Mouse (Mus musculus): ENCODE data around the gene Ddx19a. TPM values are rescaled to one million over a fixed set of nuclear protein-coding genes. Genes with fewer than 3 reads are reported as not detected.

Gene Ddx19a
- polyA plus RNA-seq, 1 experiment from 2014 or later = 14.5 TPM

DNA sequence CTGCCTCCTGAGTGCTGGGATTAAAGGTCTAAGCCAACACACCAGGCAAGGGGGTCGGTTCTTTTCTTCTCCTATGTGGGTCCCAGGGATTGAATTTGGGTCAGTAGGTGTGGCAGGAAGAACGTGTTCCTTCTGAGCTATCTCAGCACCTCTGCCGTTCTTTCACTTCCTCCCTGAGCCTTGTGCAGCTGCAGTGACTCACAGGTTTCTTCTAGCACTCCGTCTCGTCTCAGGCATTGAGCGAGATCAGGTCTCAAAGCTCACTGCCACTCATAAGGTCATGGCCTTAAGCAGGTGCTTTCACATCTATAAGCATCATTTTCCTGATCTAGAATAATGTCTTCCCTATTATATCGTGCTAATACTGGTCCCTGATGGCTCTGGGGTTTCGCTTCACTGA lies 42.8 kb downstream of the Ddx19a start:
- 80% methylated on average over 8 of the region's 8 CpGs for WGBS
- ATAC-seq (ENCODE audit: insufficient number of reproducible peaks, insufficient read depth, low FRiP score, low TSS enrichment, low read depth) = no peak
- H3K36me3 ChIP-seq = peaks cover 72% of the 10 kb centered on the region

DNA sequence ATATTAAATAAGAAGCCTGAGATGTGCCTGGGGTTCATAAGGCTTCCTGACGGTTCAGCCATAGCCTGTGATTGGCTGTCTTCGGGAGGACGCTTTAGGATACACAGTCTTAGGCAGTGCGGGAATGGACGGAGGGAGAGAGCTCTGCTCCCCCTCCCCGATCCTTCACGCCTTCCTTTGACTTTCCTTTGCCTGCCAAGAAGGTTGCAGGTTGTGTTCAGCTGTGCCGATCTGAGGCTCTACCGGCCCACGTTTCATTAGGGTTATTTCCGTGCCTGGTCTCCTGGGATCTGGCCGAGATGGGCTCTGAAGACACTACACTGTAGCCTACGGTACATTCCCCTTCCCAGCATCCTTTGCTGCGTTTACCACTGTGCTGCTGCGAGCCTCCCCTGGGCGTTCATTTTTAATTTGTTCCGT lies 47.5 kb downstream of the Ddx19a start:
- no peak overlapping the region for H3K4me2 ChIP-seq
- no peaks in the 10 kb centered on the region for H3K9me3 ChIP-seq
- H3K9ac ChIP-seq (replicated peaks) = no peak overlapping the region
- H3K27ac ChIP-seq = no peak overlapping the region
- H3K4me3 ChIP-seq (replicated peaks) = no peak overlapping the region
- H3K4me1 ChIP-seq (replicated peaks) = no peaks in the 10 kb centered on the region
- no peak for ATAC-seq (ENCODE audit: insufficient number of reproducible peaks, insufficient read depth, low FRiP score, low TSS enrichment, low read depth)
- H3K36me3 ChIP-seq = peaks cover 42% of the 10 kb centered on the region
- WGBS = 80% methylated on average over 17 of the region's 17 CpGs
- no peaks in the 10 kb centered on the region for H3K27me3 ChIP-seq

More for the DNA sequence above, 42.8 kb downstream of the Ddx19a start:
- no peaks in the 10 kb centered on the region for H3K4me1 ChIP-seq (replicated peaks)
- no peak overlapping the region for H3K4me3 ChIP-seq (replicated peaks)
- no peak overlapping the region for H3K27ac ChIP-seq
- H3K9me3 ChIP-seq = no peaks in the 10 kb centered on the region
- no peak overlapping the region for H3K9ac ChIP-seq (replicated peaks)
- H3K27me3 ChIP-seq = no peaks in the 10 kb centered on the region
- no peak overlapping the region for H3K4me2 ChIP-seq

- H3K9me3 ChIP-seq = no peaks in the 10 kb centered on the region
These were observed 51.9 kb downstream of the Ddx19a start for GRCm38 (mm10) chr8:110945716-110946115.

DNA sequence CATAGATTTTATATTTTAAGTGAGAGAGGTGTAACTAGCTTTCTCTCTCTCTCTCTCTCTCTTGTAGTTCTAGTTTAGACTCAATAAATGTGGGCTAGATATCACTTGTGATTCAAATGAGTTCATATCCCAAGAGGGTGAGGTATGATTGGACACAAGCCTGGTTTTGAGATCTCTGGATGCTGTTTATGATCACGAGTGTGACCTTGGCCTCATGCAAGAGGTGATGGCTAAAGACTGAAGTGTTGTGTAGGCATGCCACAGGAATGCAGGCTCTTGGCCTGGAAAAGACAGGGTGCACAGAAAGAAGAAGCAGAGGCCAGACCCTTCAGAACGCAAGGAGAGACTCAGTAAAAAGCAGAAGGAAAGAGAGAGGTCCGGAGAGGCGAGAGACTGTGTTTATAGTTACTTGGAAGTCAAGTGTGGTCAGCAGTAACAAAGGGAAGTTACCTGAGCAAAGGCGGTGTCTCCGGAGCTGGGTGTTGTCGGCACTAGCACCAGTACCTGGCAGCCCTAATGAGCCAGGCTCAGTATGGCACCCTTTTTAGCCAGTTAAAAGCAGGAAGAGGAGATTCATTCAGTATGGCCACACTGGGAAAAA lies 53.2 kb downstream of the Ddx19a start:
- no peaks in the 10 kb centered on the region for H3K9me3 ChIP-seq
- 0 out of 2 replicates have a peak, but pooled peaks cover 5% of the 10 kb centered on the region for H3K4me1 ChIP-seq (replicated peaks)
- ATAC-seq (ENCODE audit: insufficient number of reproducible peaks, insufficient read depth, low FRiP score, low TSS enrichment, low read depth) = no peak
- H3K27ac ChIP-seq = no peak overlapping the region
- H3K4me2 ChIP-seq = no peak overlapping the region
- WGBS = 87% methylated on average over 7 of the region's 7 CpGs
- no peak overlapping the region for H3K4me3 ChIP-seq (replicated peaks)
- H3K27me3 ChIP-seq = no peaks in the 10 kb centered on the region
- no peak overlapping the region for H3K9ac ChIP-seq (replicated peaks)
- peaks cover 17% of the 10 kb centered on the region; the same call in 1 of the 2 replicates for H3K36me3 ChIP-seq

More at GRCm38 (mm10) chr8:110945716-110946115, 51.9 kb downstream of the Ddx19a start:
- no peak overlapping the region for H3K4me3 ChIP-seq (replicated peaks)
- H3K4me1 ChIP-seq (replicated peaks) = 0 out of 2 replicates have a peak, but pooled peaks cover 5% of the 10 kb centered on the region
- H3K9ac ChIP-seq (replicated peaks) = no peak overlapping the region
- H3K27ac ChIP-seq = no peak overlapping the region
- H3K27me3 ChIP-seq = no peaks in the 10 kb centered on the region
- WGBS = 86% methylated on average over 4 of the region's 4 CpGs
- ATAC-seq (ENCODE audit: insufficient number of reproducible peaks, insufficient read depth, low FRiP score, low TSS enrichment, low read depth) = no peak
- H3K4me2 ChIP-seq = no peak overlapping the region
- H3K36me3 ChIP-seq = peaks cover 24% of the 10 kb centered on the region

DNA sequence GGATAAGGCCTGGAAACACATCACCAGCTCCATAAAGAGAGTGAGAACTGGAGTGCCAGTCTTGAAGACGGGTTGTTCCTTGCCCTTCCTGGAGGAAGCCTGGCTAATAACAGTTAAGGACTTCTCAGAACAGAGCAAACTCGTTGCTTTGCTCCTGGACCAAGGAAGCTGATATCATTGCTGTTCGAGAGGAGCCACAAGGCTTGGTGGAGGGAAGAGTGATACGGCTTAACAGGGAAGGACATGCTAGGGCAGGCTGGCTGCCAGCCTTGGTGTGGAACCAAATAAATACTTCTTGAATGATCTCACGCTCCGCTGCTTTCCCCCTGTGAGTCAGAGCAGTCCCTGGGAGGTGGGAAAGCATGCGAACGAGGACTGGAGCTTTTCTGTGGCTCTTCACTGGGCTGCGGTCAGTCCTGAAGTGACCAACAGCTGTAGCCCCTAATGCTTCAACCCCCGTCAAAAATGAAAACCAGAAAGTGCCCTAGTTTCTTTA lies 56.1 kb downstream of the Ddx19a start:
- no peak for ATAC-seq (ENCODE audit: insufficient number of reproducible peaks, insufficient read depth, low FRiP score, low TSS enrichment, low read depth)
- Histone ChIP-seq H3K27ac (no peak overlapping the region), H3K9ac (replicated peaks) (no peak overlapping the region), H3K27me3 (no peaks in the 10 kb centered on the region), H3K4me3 (replicated peaks) (no peak overlapping the region), H3K4me2 (no peak overlapping the region), H3K9me3 (no peaks in the 10 kb centered on the region), H3K4me1 (replicated peaks) (0 out of 2 replicates have a peak, but pooled peaks cover 5% of the 10 kb centered on the region), H3K36me3 (peaks cover 12% of the 10 kb centered on the region; the same call in 1 of the 2 replicates)
- 74% methylated on average over 10 of the region's 10 CpGs for WGBS

DNA sequence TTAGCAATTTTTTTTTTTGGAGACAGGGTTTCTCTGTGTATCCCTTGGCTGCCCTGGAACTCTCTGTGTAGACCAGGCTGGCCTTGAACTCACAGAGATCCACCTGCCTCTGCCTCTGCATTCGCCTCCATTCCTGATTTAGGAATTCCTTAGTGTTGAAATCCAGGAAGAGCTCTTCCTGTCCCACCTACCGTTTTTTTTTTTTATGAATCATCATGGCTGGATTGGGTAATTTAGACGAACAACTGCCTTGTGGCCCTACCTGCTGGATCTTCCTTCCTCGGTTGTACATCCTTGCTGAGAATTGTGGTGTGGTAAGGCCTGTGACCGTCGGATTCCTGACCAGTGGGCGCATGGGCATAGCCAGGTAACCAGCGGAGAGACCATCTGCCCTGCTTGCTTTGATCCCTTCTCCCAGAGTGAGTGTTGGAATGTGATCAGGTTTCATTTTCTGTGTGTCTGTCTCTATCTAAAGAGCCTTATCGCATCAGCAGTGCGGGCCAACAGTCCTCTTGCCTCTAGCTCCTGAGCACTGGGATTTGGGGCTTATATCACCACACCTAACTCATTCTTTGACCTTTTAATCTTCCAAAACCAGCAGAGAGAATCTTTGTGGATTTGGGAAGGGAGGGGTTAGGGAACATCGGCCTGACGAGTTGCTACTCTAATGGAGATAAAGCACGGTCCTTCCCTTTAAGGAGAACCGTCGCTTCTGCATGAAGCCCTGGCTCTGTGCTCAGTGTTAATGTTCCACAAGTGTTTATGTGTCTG lies 56.7 kb downstream of the Ddx19a start:
- Histone ChIP-seq H3K4me2 (no peak overlapping the region), H3K9me3 (no peaks in the 10 kb centered on the region), H3K27me3 (no peaks in the 10 kb centered on the region), H3K4me3 (replicated peaks) (no peak overlapping the region), H3K36me3 (peaks cover 10% of the 10 kb centered on the region; the same call in 1 of the 2 replicates), H3K4me1 (replicated peaks) (0 out of 2 replicates have a peak, but pooled peaks cover 5% of the 10 kb centered on the region), H3K27ac (no peak overlapping the region), H3K9ac (replicated peaks) (no peak overlapping the region)
- no peak for ATAC-seq (ENCODE audit: insufficient number of reproducible peaks, insufficient read depth, low FRiP score, low TSS enrichment, low read depth)
- 88% methylated on average over 15 of the region's 15 CpGs for WGBS

- no peak for ATAC-seq (ENCODE audit: insufficient number of reproducible peaks, insufficient read depth, low FRiP score, low TSS enrichment, low read depth)
- Histone ChIP-seq H3K4me1 (replicated peaks) (0 out of 2 replicates have a peak, but pooled peaks cover 5% of the 10 kb centered on the region), H3K27me3 (no peaks in the 10 kb centered on the region), H3K36me3 (peaks cover 13% of the 10 kb centered on the region; the same call in 1 of the 2 replicates), H3K9me3 (no peaks in the 10 kb centered on the region), H3K9ac (replicated peaks) (no peak overlapping the region), H3K27ac (no peak overlapping the region), H3K4me2 (no peak overlapping the region), H3K4me3 (replicated peaks) (no peak overlapping the region)
- 74% methylated on average over 6 of the region's 6 CpGs for WGBS
These were observed 58.6 kb downstream of the Ddx19a start for GRCm38 (mm10) chr8:110938882-110939589.

- Histone ChIP-seq H3K9me3 (no peaks in the 10 kb centered on the region), H3K36me3 (peaks cover 15% of the 10 kb centered on the region), H3K27me3 (no peaks in the 10 kb centered on the region), H3K27ac (no peak overlapping the region), H3K4me3 (replicated peaks) (no peak overlapping the region), H3K4me2 (no peak overlapping the region), H3K9ac (replicated peaks) (no peak overlapping the region), H3K4me1 (replicated peaks) (no peaks in the 10 kb centered on the region)
- ATAC-seq (ENCODE audit: insufficient number of reproducible peaks, insufficient read depth, low FRiP score, low TSS enrichment, low read depth) = no peak
- WGBS = 95% methylated on average over 12 of the region's 12 CpGs
These were observed 61.4 kb downstream of the Ddx19a start for GRCm38 (mm10) chr8:110936217-110936616.

- no peak overlapping the region for H3K4me2 ChIP-seq
- no peak overlapping the region for H3K9ac ChIP-seq (replicated peaks)
- ATAC-seq (ENCODE audit: insufficient number of reproducible peaks, insufficient read depth, low FRiP score, low TSS enrichment, low read depth) = no peak
- peaks cover 30% of the 10 kb centered on the region for H3K36me3 ChIP-seq
- H3K27ac ChIP-seq = no peak overlapping the region
- peaks cover 3% of the 10 kb centered on the region for H3K4me1 ChIP-seq (replicated peaks)
- no peaks in the 10 kb centered on the region for H3K9me3 ChIP-seq
- H3K4me3 ChIP-seq (replicated peaks) = no peak overlapping the region
- 89% methylated on average over 2 of the region's 2 CpGs for WGBS
- H3K27me3 ChIP-seq = no peaks in the 10 kb centered on the region
These were observed 64.3 kb downstream of the Ddx19a start for GRCm38 (mm10) chr8:110933272-110933671.

- Histone ChIP-seq H3K4me1 (replicated peaks) (peaks cover 3% of the 10 kb centered on the region), H3K4me3 (replicated peaks) (no peak overlapping the region), H3K27me3 (no peaks in the 10 kb centered on the region), H3K9ac (replicated peaks) (no peak overlapping the region), H3K27ac (no peak overlapping the region), H3K9me3 (no peaks in the 10 kb centered on the region), H3K4me2 (no peak overlapping the region), H3K36me3 (peaks cover 30% of the 10 kb centered on the region)
- 87% methylated on average over 3 of the region's 3 CpGs for WGBS
- ATAC-seq (ENCODE audit: insufficient number of reproducible peaks, insufficient read depth, low FRiP score, low TSS enrichment, low read depth) = no peak
These were observed 65.2 kb downstream of the Ddx19a start for GRCm38 (mm10) chr8:110932444-110932843.
